Mouse (Mus musculus): ENCODE measurements around the gene Spata13.

GRCm38 (mm10) chr14:60754656-60755055 is 120.9 kb downstream of the Spata13 start:
- TF ChIP-seq POLR2A (IDR thresholded peaks at IDR 0.05; ENCODE audit: borderline replicate concordance, low read depth, low read length): no peak
- TF ChIP-seq CTCF (IDR thresholded peaks at IDR 0.05; ENCODE audit: low read depth, low read length): no peak
